Mouse (Mus musculus) kidney, postnatal 36 days (tissue): ENCODE measurements around the gene Ces1f.
"Not testable (repeated sequence)": the region's sequence is repeated elsewhere in the genome, so short reads cannot be mapped to it uniquely, and the experiment has no call there.

Source experiments
- DNase-seq, 2 experiments: peaks; one replicate each; pipeline ENCODE4 v3.0.0; 2021 to 2022; ENCODE audit warnings: mixed read lengths in 2 of 2

Ces1f gene

DNA sequence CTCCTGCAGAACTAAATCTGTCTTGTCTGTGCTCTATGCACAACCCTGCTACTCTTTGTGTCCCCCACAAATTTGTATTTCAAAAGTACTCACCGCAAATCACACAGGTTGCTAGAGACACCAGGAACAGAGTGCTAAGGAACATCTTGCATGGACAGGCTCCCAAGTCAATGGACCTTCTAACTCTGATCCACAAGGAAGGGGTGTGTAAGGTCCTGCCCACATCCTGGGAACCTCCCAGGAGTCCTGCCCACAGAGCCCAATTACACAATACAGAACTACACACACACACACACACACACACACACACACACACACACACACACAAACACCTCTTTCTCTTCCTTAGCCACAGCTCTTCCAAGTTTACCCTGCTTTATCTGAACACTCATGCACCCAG lies at the start of gene Ces1f:
Gene Ces1f, minus strand, starts transcription at position 192 of the 400 bp plus-strand sequence.
- DNase-seq: peak; percentile 31 to 67

- DNase-seq: peak; percentile 34 to 62
Observed at GRCm38 (mm10) chr8:93325123-93325522, 45.6 kb upstream of the Ces1f start.

DNA sequence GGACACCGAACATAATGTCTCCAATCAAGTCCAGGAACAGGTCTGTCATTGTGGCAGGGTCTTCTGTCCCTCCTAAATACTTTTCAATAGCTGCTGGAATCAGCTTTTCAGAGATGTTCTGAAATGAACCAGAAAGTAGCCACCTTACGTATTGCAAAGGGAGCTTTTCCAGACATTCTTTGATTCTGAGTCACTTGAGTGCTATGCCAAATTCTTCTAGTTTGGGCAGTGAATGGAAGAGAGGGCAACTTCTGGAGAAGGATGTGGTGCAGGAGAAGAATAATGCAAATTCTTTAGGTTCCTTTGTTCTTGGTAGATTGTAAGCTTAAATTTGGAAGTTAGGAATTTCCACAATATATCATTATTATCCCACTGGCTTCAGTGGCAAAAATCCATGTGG lies 37.5 kb upstream of the Ces1f start:
- no peak for DNase-seq

DNA sequence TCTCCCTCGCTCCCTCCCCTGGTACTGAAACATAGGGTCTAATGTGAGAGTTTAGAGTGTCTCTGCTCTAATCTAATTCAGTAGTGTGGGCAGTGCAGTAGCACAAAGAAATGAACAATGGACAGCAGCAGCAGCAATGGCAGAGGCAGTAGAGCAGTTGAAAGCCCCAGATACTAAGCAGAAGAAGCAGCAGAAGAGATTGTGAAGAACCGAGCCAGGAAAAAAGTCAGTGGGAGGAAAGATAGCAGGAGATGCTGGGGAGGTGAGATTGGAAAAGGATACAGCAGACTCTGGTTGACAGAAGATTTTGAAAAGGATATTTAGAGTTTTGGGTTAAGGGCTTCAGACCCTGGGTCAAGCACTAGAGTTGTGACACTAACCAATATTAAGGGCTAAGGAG lies 36.0 kb upstream of the Ces1f start:
- no peak for DNase-seq

DNA sequence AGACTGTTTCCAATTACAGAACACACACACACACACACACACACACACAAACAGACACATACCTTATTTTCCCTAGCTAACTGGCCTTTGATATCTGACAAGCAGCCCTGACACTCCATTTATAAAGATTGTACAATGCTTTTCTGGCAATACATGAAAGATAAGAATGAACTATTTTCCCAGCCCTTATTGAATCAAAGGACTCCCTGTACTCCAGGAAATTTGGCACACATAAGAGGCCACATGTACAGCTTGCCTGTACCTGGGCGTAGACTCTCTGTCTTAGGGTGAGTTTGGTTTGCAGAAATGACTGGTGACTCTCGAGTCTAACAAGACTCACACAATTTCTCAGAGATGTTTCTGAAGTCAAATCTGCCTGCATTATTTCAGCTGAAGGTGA lies 4.3 kb upstream of the Ces1f start:
- no peak for DNase-seq

GRCm38 (mm10) chr8:93282349-93282748 lies 2.8 kb upstream of the Ces1f start:
- DNase-seq: peak in 1 of 2 experiments; percentile 25

DNA sequence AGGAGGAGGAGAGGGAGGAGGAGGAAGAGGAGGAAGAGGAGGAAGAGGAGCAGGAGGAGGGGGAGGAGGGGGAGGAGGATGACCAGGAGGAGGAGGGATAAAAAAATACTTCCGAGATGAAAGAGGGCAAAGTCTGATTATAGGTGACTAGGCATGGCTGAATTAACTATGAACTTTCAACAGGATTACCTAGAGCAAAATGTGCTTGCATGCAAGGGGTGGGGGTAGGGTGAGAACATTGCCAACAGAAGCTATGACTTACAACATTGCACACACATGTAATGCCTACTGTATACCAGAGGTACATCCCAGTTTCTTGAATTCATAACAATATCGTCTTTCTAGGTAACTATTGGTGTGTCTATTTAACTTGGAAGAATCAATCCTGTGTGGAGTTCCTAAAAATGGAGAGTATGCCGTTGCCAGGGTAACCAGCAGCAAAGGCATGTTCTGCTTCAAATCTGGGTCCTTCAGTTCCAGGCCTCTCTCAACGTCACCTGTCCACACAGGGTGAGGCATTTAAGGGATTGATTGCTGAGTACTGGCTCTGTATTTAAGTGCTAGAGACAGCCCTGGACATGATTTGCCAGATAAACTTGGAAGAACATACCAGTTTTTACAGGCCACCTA lies 1.3 kb downstream of the Ces1f start:
- peak; percentile 43 to 58 for DNase-seq

GRCm38 (mm10) chr8:93274609-93275008 lies 4.9 kb downstream of the Ces1f start:
- DNase-seq: no peak

GRCm38 (mm10) chr8:93273321-93273720 lies 6.2 kb downstream of the Ces1f start:
- peak; percentile 36 to 51 for DNase-seq

- peak; percentile 80 to 83 for DNase-seq
Observed at GRCm38 (mm10) chr8:93272686-93273085, 6.9 kb downstream of the Ces1f start.

DNA sequence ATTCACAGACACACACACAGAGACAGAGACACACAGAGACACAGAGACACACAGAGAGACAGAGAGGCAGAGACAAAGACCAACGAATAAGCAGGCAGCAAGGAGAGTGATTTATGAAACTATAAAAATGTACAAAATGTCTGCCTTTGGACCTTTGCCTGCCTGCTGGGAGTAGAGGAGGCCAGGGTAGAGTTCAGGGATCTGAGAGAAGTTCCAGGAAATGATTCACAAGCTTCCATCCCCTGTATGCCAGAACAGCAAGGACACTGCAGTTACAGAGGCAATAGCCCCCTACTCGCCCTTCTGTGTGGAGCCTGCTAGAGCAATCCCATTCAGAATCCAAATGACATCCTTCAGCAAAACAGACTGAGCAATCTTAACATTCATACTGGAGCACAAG lies 18.1 kb downstream of the Ces1f start:
- peak; percentile 35 to 51 for DNase-seq

- DNase-seq: no peak
Observed at GRCm38 (mm10) chr8:93252400-93252925, 27.1 kb downstream of the Ces1f start.

DNA sequence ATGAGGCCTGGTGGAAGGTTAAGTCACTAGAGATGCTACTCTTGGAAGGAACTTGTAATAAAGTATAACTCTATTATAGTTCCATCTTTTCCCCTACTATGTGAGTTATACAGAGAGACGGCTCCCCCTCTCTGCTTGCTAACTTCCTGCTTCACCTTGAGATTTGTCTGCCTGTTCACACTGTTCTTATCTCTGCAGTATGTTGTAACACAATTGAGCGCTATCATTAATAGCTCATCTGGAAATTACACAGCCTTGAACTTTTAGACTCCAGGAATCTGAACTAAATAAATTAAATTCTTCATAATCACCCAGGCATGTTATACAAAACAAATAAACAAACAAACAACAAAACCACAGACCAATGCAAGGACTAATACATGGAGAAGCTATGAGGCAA lies 33.5 kb downstream of the Ces1f start:
- DNase-seq: no peak

- no peak for DNase-seq
Observed at GRCm38 (mm10) chr8:93239884-93240283, 39.7 kb downstream of the Ces1f start.

DNA sequence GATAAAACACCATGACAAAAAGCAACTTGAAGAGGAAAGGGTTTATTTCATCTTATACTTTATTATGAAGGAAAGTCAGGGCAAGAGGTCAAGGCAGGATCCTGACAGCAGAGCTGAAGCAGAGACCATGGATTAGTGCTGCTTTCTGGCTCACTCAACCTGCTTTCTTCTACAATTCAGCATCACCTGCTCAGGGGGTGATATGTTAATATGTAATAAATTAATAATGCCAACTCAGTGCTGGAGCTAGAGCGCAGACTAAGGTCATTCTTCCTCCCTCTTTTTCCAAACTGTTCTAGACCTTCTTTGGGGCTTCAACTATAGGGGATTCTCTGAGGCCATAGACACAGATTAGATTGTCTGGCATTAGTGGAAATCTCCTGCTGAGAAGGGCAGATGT lies 43.9 kb downstream of the Ces1f start:
- peak; percentile 22 to 25 for DNase-seq

- peak; percentile 56 to 66 for DNase-seq
Observed at GRCm38 (mm10) chr8:93234706-93235105, 44.8 kb downstream of the Ces1f start.

DNA sequence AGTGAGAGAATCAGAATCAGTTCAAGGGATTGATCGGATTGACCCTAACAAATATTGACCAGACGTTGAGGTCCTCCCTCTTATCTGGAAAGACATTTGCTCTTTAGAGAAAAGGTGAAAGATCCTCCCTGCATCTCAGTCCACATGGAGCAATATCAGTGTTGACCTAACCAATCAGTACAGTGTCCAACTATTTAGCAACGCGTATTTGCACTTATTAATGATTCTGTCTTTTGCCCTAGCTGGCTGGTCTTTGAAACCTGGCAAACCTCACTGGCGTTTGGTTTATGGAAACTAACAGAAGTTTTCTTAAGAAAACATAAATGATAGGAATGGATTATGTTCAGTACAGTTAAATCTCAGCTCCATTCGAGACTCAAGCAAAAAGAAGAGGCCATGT lies 45.5 kb downstream of the Ces1f start:
- DNase-seq: peak; percentile 9 to 16

GRCm38 (mm10) chr8:93229446-93229845 lies 50.1 kb downstream of the Ces1f start, which contains the start of gene Ces1e:
Gene Ces1e (minus strand): TSS chr8:93229619.
- DNase-seq: peak; percentile 38 to 69

DNA sequence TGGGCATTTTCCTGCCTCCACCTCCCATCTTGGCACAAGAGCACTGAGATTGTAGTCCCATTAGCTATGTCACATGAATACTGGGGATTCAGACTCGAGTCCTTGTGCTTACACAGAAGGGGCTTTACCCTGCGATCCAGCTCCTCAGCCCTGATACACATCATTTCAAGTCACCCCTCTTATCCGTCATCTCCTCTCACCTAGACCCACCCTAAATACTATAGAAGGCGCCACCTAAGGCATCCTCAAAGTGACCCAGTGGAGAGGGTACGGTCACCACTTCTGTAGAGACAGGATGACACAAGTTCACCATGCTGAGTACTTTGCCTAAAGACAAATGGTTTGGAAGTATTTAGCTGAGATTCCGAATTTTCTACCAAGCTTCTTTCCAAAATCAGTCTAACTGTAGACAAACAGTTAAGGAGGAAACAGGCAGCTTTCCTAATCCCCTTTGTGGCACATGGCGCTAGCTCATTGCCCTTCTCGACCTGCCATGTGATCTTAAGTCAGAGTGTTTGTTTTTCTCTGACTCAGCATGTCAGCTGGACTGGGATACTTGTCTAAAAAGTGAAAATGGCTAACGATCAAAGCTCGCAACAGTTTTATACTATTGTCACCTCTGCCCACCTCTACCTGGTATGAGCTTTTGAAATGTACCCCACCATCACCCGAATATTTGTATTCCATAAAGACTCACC lies 50.7 kb downstream of the Ces1f start:
- DNase-seq: peak; percentile 61 to 73

DNA sequence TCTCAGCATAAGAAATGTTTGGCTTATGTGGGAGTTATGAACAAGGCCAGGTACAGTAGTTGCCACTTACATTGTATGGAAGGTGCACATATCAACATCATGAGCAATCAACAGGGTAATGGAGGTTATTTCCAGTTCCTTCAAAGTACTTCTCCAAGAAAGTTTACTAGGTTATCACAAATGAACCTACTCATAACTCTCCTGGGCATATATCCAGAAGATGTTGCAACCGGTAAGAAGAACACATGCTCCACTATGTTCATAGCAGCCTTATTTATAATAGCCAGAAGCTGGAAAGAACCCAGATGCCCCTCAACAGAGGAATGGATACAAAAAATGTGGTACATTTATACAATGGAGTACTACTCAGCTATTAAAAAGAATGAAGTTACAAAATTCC lies 53.1 kb downstream of the Ces1f start:
- DNase-seq: not testable (repeated sequence)

DNA sequence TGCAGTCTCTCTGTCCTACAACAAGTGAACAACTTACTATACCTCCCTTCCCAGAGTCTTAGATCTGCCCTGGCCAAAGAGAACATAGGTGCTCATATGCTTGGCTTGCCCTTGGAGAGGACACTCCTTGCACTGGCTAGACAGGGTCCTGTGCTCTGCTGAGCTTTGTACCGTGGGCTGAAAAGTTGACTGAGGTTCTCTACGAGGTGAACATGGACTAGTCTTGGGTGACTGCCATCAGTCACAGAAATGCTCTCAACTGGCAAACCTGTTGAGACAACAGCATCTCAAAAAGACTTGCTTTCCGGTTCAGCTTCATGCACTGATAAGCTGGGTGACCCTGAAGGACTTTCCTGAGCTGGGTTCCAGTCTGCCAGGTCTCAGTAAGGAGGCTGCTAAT lies 57.7 kb downstream of the Ces1f start:
- peak; percentile 41 to 44 for DNase-seq

DNA sequence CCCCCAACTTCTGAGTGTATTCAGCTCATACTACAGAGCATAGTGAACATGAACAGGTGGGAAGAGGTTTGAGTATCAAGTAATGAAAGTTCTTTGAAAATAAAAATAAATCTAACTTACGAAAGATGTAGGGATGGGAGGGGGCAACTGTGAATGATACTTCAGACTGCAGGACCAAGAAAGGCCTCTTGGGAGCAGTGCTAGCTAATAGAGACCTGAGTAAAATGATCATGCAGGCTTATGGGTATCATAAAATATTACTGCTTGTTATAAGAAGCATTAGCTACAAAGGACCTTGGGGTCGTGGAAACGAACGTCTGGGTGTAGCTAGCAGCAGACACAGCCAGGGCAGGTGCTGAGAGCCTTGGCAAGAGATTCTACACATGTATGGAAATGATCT lies 61.7 kb downstream of the Ces1f start:
- peak; percentile 7 to 19 for DNase-seq

GRCm38 (mm10) chr8:93217375-93217774 lies 62.2 kb downstream of the Ces1f start:
- no peak for DNase-seq

DNA sequence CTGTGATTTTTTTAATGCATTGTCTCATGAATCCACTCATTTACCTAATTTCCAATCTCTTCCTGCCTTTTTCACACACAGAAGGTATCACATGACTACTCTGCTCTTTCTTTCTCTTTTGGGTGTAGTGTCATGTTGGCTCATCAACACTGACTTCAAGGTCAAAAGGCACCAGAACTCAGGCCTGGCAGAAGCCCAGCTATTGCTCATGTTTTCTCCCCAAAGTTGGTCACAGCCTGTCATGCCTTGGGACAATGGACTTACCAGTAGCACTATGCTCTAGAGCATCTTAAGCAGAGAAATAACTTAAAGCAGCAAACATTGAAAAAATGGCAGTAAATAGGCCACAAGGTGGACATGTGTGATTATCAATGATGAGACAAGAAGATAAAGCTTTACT lies 68.5 kb downstream of the Ces1f start:
- DNase-seq: no peak
